Mouse (Mus musculus) right cerebral cortex, postnatal 4 days (tissue): ENCODE measurements around the gene Ptgdr2.

ENCODE experiments used
- DNase-seq: peaks from one replicate; pipeline ENCODE4 v3.0.0-alpha.2; 2022

Gene Ptgdr2

DNA sequence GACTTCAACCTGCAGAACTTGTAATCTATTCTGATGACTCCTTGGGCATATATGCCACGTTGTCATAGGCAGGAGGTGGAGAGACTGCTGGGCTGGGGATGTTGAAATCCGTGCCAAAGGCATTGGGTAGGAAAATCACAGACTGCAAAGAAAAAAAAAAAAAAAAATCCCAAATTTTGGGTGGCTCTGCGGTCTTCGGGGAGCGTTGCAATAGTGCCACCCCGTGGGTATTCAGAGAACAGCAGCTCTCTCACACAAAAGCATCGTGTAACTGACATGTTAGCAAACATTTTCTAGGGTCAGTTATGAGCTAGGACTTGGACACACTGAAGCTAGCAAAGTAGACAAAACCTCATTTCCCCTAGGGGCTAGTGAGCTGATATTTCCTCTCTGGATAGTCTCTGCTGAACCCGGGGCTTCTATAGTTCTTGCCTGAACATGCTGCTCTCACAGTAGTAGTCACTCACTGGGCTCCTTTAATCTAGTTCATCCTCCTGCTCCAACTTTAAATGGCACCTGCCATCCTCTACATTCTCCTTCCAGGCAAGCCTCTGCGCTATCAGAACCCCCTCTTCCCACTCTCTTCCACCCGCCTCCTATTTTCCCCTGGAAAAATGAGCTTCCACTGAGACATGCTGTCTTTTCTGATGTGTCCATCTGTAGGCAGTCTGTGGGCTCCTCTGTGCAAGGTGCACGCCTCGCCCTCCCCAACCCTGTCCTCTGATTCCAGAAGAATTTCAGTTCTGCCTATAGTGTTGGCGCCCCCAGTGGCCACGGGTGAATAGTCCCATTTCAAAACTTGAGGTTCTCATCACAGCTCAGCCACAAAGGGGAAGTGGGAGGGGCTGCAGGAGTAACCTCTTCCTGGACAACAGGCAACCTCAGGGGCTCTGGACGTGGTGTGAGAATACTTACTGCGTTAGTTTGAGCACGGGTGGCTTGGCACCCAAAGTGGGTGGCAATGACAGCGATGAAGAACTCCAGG is 42.5 kb downstream of the Ptgdr2 start:
- peak; percentile 81 for DNase-seq

GRCm38 (mm10) chr19:10980210-10980609 is 43.2 kb downstream of the Ptgdr2 start:
- DNase-seq, result no peak

- peak; percentile 29 for DNase-seq
These were observed 46.2 kb downstream of the Ptgdr2 start for GRCm38 (mm10) chr19:10983146-10983545.

DNA sequence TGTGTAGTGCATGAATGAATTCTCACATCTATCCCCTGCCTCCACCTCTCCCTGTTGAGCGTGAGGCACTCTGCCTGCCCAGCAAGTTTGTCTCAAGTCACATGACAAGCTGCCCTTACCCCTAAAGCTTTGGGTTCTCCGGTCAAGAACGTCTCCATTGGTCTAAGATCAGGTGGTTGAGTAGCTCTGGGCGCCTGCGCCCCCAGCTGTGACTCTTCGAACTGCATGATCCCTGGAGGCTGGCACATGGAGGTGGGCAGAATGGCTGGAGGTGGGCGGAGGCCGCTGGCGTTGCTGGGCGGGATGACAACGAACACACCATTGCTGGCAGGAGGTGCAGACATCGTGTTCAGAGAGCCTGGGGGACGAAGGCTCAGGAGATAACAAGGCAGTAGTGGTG is 47.6 kb downstream of the Ptgdr2 start:
- DNase-seq, result no peak

GRCm38 (mm10) chr19:10985889-10986288 is 48.9 kb downstream of the Ptgdr2 start:
- DNase-seq, result no peak

DNA sequence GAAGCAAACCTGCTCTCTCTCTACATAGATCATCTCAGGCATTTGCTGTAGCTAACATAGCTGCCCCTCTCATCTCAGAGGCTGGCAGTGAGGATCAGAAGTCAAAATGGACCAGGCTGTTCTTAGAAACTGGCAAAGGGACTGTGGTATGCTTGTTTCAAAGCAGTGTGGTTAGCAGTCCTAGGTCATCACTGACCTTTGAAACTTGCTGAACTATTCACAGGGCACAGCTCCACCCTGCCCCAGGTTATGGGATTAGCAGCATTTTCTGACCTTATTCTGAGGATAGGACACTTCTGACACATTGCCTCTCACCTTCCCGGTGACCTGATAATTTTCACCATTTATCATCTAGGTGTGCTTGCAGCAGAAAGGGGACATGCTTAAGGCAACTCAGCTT is 51.6 kb downstream of the Ptgdr2 start:
- DNase-seq, result no peak

GRCm38 (mm10) chr19:10990751-10991150 is 53.8 kb downstream of the Ptgdr2 start:
- DNase-seq, result no peak

DNA sequence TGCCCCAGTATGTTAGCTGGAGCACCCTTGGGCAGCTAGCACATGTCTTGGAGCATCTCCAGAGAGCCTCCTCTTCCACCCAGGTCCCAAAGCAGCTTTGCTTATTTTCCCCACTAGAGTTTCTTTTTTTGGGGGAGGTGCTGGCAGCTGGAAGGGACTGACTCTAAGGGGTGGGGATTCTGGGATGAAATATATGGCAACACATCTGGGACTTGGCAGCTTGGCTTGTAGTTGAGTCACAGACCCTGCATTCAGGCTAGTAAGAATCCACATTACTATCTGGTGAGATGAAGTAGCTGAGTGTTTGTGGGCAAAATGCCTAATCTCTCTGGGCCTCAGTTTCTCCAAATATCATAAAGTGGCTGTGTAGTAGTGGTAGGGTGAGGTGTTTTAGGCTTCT is 55.0 kb downstream of the Ptgdr2 start:
- DNase-seq, result no peak
